Mouse (Mus musculus) kidney, postnatal 14 days (tissue): ENCODE measurements around the gene Khnyn.

Source experiments
- DNase-seq: peaks from one replicate; pipeline ENCODE4 v3.0.0; 2022; ENCODE audit warnings: mixed read lengths

The Khnyn gene

GRCm38 (mm10) chr14:55922475-55923232, 37.9 kb downstream of the Khnyn start:
- DNase-seq, result no peak

- DNase-seq, result no peak
Measured at GRCm38 (mm10) chr14:55926847-55927246, 42.1 kb downstream of the Khnyn start.

- DNase-seq, result no peak
Measured at GRCm38 (mm10) chr14:55929263-55929997, 44.7 kb downstream of the Khnyn start.

GRCm38 (mm10) chr14:55933586-55933985, 48.8 kb downstream of the Khnyn start:
- peak; percentile 75 for DNase-seq

- no peak for DNase-seq
Measured at GRCm38 (mm10) chr14:55940070-55940800, 55.5 kb downstream of the Khnyn start.

- DNase-seq, result no peak
Measured at GRCm38 (mm10) chr14:55943601-55944000, 58.9 kb downstream of the Khnyn start.

GRCm38 (mm10) chr14:55944575-55944974, 59.8 kb downstream of the Khnyn start, which contains the start of gene Cma1:
TSS of gene Cma1 (minus strand) at chr14:55944675.
- no peak for DNase-seq

GRCm38 (mm10) chr14:55946269-55946969, 61.7 kb downstream of the Khnyn start:
- DNase-seq, result no peak
